Mouse (Mus musculus): ENCODE results near the gene Mob3a.

DNA sequence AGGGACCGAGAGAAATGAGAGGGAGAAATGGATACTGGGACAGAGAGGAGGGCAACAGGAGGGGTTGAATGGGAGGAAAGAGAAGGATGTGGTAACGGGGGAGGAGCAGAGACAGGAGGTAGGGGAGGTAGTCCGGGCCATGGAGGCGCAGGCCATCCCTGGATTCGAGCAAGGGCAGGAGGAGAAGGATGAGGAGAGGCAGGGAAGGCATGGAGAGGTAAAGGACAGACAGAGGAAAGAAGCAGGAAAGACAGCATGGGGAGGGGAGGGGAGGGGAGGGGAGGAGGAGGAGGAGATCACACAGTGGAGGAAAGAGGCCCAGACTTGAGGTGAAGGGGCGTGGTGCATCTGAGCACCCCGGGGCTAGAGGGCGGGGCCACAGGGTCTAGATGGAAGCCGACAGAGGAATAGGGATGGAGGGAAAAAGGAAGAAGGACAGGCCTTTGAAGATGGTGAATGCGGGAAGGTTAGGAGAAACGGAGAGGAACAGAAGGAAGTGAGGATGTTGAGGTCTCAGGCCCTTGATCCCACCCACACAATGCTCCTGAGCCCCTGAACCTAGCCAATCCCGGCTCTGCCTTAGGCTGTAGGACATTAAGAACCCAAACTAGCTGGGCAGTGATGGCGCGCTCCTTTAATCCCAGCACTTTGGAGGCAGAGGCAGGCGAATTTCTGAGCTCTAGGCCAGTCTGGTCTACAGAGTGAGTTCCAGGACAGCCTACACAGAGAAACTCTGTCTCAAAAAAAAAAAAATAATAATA is 44.7 kb downstream of the Mob3a start, which contains the start of gene Btbd2:
- TF ChIP-seq CTCF (conservative IDR thresholded peaks at IDR 0.05; ENCODE audit: insufficient read depth, insufficient read length, low read depth, low read length) (no peak), POLR2A (IDR thresholded peaks at IDR 0.05; ENCODE audit: low read depth, low read length) (no peak)
